Mouse (Mus musculus) lung, embryonic 16.5 days (tissue): Measurements from ENCODE around the gene Ctrc. TPM values are rescaled to one million over a fixed set of nuclear protein-coding genes. Genes with fewer than 3 reads are reported as not detected.

Experiments
- ATAC-seq: fragments of 200-750 bp; cut with Nextera tagmentation; 2 replicates; pipeline ENCODE4 v1.8.0; 2017; ENCODE audit warnings: low read depth, mild to moderate bottlenecking, moderate library complexity
- H3K27ac ChIP-seq: fragments of 300-500 bp; sonication (generic); 2 replicates; pipeline ENCODE4 v1.5.1; 2014; ENCODE audit warnings: mild to moderate bottlenecking, control low read depth, low read length
- H3K27me3 ChIP-seq: fragments of 300-500 bp; sonication (generic); 2 replicates; pipeline ENCODE4 v1.6.1; 2014; ENCODE audit warnings: low read depth, low read length, mixed read lengths; ENCODE audit not compliant: control insufficient read depth, insufficient read depth
- H3K36me3 ChIP-seq: fragments of 300-500 bp; sonication (generic); 2 replicates; pipeline ENCODE4 v1.6.1; 2014; ENCODE audit warnings: low read length; ENCODE audit not compliant: control insufficient read depth, insufficient read depth
- H3K4me1 ChIP-seq: fragments of 300-500 bp; sonication (generic); replicated peaks from 2 replicates; pipeline ENCODE4 v1.6.1; 2014; ENCODE audit warnings: low read length, mixed read lengths; ENCODE audit not compliant: control insufficient read depth, insufficient read depth
- H3K4me2 ChIP-seq: fragments of 300-500 bp; sonication (generic); 2 replicates; pipeline ENCODE4 v1.6.1; 2014; ENCODE audit warnings: low read depth, low read length, control low read depth
- H3K4me3 ChIP-seq: fragments of 300-500 bp; sonication (generic); 2 replicates; pipeline ENCODE4 v1.5.1; 2014; ENCODE audit warnings: mild to moderate bottlenecking, low read length, control low read depth
- H3K9ac ChIP-seq: fragments of 300-500 bp; sonication (generic); 2 replicates; pipeline ENCODE4 v1.6.1; 2014; ENCODE audit warnings: low read length, control low read depth
- H3K9me3 ChIP-seq: fragments of 300-500 bp; sonication (generic); 2 replicates; pipeline ENCODE4 v1.6.1; 2016; ENCODE audit warnings: low read length; ENCODE audit not compliant: control insufficient read depth
- WGBS: fragments of 180-500 bp; shearing (Covaris S2); extraction: QIAGEN DNeasy Blood & Tissue Kit; methylation state at CpG from one replicate; pipeline ENCODE4 v1.1.7; 2014; 5-methylcytosine and 5-hydroxymethylcytosine counted together
- polyA plus RNA-seq: library from polyadenylated mRNA; unstranded; fragments of >200 nt; fragmentation: Nextera tagmentation; extraction: Ambion mirVana; gene quantifications from 2 replicates; pipeline ENCODE4 v1.2.1, GENCODE M21; 2015

Ctrc gene
- polyA plus RNA-seq, 1 experiment from 2014 or later: not detected

DNA sequence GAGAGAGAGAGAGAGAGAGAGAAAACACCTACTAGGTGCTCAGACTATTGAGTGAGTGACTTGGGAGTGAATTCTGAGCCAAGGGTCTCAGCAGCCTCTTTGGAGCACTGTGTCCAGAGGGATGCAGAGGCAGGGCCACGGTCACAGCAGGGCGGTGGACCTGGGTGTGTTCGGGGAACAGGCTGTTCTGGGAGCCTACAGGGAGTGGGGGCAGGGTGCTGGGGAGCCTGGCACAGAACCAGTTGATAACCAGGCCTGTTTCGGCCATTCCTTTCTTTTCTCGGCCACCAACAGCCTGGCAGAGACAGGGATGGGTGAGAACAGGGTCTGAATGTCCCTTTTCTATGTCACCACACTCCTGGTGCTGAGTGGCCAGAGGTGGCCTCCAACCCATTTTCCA lies 16.7 kb upstream of the Ctrc start:
- Histone ChIP-seq H3K9me3 (no peaks in the 10 kb centered on the region), H3K36me3 (peaks cover 18% of the 10 kb centered on the region), H3K4me3 (no peak overlapping the region), H3K4me2 (no peak overlapping the region), H3K4me1 (peaks cover 20% of the 10 kb centered on the region), H3K27ac (no peak overlapping the region), H3K9ac (no peak overlapping the region), H3K27me3 (no peaks in the 10 kb centered on the region)
- WGBS: 79% methylated on average over 5 of the region's 5 CpGs
- ATAC-seq: no peak

DNA sequence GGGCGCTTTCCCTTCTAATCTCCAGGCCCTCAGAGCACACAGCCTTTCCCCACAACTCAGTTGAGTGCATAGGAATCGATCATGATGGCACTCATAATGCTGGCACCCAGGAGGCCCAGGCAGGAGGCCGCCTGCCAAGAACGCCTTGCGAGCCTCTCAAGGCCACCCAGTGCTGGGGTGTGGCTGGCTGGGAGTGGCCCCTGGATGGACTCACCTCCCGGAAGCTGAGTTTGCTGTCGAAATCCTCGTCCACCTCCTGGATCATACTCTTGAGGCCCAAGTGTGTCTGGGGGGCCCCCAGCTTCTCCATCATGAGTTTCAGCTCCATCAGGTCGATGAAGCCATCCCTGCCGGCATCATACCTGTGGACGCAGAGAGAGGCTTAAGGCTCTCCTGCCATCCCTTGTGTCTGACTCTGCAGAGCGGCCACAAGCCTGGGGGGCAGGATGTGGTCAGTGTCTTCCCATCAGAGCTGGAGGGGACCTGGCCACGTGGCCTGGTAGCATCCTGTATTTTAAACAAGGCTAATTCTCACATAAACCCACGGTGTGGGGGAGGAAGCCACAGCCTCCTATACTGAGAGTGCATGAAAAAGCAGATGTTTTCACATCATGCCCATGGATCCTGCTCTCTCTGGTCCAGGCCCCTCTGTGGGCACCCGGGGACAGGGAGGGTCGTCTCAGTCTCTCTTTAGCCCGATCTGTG lies 15.6 kb upstream of the Ctrc start:
- H3K9me3 ChIP-seq: no peaks in the 10 kb centered on the region
- ATAC-seq: no peak
- no peak overlapping the region for H3K4me3 ChIP-seq
- H3K36me3 ChIP-seq: peaks cover 18% of the 10 kb centered on the region
- no peak overlapping the region for H3K27ac ChIP-seq
- 78% methylated on average over 17 of the region's 17 CpGs for WGBS
- H3K4me1 ChIP-seq: peaks cover 13% of the 10 kb centered on the region
- no peaks in the 10 kb centered on the region for H3K27me3 ChIP-seq
- H3K4me2 ChIP-seq: no peak overlapping the region
- no peak overlapping the region for H3K9ac ChIP-seq

DNA sequence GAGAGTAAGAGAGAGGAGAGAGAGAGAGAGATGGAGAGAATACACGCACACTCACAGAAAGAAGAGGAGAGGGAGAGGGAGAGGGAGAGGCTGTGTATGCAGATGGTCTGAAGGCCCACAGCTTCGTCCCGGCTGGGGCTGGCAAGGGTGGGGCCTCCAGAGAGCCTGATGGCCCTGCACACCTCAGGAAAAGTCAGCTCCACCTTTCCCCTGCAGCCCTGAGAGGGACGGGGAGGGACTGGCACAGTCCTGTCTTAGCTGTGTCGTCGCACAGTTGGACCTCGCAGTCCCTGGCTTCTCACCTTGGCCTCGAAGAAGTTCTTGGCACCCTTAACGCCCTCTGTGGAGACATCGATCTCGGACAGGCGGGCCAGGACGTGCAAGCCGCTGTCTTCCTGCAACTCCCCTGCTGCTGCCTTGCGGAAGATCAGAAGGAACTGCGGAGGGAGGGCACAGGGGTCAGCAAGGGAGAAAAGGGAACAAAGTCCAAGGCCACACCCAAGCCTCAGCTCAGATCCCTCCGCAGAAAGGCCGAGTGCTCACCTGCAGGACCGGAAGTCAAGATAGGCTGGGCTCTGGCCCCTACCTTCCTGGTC lies 14.2 kb upstream of the Ctrc start:
- Histone ChIP-seq H3K9ac (no peak overlapping the region), H3K27me3 (no peaks in the 10 kb centered on the region), H3K4me1 (peaks cover 6% of the 10 kb centered on the region), H3K9me3 (no peaks in the 10 kb centered on the region), H3K36me3 (peaks cover 18% of the 10 kb centered on the region), H3K4me2 (no peak overlapping the region), H3K27ac (no peak overlapping the region), H3K4me3 (no peak overlapping the region)
- 72% methylated on average over 19 of the region's 19 CpGs for WGBS
- no peak for ATAC-seq

DNA sequence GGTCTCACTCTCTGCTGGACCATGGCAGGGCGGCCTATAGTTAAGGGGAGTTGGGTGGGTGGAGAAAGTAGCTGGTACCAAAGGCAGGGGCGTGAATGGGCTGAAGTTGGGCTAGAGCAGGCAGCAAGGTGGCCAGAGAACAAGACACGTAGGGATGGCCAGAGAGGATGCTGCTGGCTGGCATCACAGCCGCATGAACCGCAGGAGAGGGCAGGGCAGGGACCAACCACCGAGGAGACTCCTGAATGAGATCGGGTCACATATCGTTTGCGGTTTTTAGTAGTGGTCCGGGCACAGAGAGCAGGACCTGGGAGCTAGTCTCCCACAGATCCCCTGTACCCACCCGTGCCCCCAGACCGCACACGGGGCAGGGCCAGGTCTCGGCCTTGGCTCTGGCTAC lies 13.2 kb upstream of the Ctrc start:
- H3K36me3 ChIP-seq: peaks cover 18% of the 10 kb centered on the region
- no peak overlapping the region for H3K9ac ChIP-seq
- no peak for ATAC-seq
- H3K27ac ChIP-seq: no peak overlapping the region
- H3K4me2 ChIP-seq: no peak overlapping the region
- H3K9me3 ChIP-seq: no peaks in the 10 kb centered on the region
- 89% methylated on average over 14 of the region's 14 CpGs for WGBS
- no peak overlapping the region for H3K4me3 ChIP-seq
- H3K27me3 ChIP-seq: no peaks in the 10 kb centered on the region
- peaks cover 6% of the 10 kb centered on the region for H3K4me1 ChIP-seq

DNA sequence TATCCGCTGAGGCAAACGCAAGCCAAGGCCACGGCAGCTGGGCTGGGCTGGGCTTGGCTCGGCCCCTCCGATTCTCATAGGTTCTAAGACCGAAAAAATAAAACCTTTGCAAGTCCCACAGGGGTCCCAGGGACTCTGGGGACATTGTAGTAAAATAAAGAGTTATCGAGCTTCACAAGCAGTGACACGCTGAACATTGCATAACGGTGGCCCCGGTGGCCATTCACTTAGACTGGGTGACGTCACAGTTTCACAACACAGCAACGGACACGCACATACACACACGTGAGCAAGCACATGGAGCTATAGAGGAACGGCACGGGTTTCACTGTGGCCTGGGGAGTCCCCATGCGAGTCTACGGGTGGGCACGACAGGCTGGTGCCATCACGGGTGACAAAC lies 12.3 kb upstream of the Ctrc start:
- Histone ChIP-seq H3K36me3 (peaks cover 18% of the 10 kb centered on the region), H3K9me3 (no peaks in the 10 kb centered on the region), H3K4me1 (peaks cover 6% of the 10 kb centered on the region), H3K9ac (no peak overlapping the region), H3K4me2 (no peak overlapping the region), H3K27ac (peak overlapping the region; percentile 25; the same call in 1 of the 2 replicates), H3K4me3 (no peak overlapping the region), H3K27me3 (no peaks in the 10 kb centered on the region)
- ATAC-seq: no peak
- WGBS: 75% methylated on average over 20 of the region's 20 CpGs

DNA sequence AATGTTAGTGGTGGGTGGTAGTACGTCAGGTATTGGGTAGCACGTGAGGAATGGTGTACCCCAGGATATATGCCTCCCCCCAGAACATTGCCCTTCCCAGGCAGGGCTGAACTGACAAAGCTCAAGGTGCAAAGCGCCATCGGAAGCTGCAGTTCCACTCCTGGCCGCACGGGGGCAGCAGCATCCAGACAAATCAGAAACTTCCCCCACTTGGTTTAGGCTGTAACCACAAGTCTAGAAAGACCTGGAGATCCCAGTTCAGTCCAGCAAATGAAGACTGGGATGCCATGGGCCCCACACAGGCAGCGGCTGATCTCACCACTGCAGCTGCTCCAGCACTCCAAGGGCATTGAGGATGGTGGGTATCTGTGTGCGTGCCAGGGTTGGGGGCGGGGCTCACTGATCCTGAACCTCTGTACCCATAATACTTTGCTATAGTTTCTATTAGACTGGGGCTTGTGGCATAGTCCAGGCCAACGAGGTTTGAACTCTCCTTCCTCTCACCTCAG lies 11.3 kb upstream of the Ctrc start:
- Histone ChIP-seq H3K4me1 (peaks cover 6% of the 10 kb centered on the region), H3K4me3 (no peak overlapping the region), H3K27ac (no peak overlapping the region; the same call in 1 of the 2 replicates), H3K4me2 (no peak overlapping the region), H3K9me3 (no peaks in the 10 kb centered on the region), H3K36me3 (peaks cover 18% of the 10 kb centered on the region), H3K9ac (no peak overlapping the region), H3K27me3 (no peaks in the 10 kb centered on the region)
- ATAC-seq: peak; percentile 79
- WGBS: 15% methylated on average over 10 of the region's 10 CpGs

DNA sequence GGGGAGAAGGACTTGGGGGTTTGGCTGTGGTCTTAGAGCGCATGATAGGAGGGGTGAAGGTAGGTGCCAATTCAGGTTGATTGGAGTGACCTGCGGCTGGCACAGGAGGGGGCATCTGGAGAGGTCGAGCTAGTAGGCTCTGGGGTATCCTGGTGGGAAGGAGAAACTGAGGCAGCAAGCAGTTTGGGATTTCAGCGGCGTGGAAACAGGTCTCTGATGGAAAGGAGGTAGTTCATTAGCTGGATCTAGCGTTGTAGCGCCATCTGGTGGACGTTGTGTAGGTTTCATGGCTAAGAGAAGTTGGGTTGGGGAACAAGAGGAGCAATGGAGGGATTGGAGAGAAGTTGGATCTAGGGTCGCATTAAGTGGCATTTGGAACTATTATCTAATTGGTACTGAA lies 7.3 kb upstream of the Ctrc start:
- Histone ChIP-seq H3K27ac (no peak overlapping the region), H3K27me3 (no peaks in the 10 kb centered on the region), H3K9me3 (no peaks in the 10 kb centered on the region), H3K36me3 (no peaks in the 10 kb centered on the region), H3K4me2 (no peak overlapping the region), H3K9ac (no peak overlapping the region), H3K4me3 (no peak overlapping the region), H3K4me1 (peaks cover 6% of the 10 kb centered on the region)
- WGBS: 76% methylated on average over 9 of the region's 9 CpGs
- no peak for ATAC-seq

DNA sequence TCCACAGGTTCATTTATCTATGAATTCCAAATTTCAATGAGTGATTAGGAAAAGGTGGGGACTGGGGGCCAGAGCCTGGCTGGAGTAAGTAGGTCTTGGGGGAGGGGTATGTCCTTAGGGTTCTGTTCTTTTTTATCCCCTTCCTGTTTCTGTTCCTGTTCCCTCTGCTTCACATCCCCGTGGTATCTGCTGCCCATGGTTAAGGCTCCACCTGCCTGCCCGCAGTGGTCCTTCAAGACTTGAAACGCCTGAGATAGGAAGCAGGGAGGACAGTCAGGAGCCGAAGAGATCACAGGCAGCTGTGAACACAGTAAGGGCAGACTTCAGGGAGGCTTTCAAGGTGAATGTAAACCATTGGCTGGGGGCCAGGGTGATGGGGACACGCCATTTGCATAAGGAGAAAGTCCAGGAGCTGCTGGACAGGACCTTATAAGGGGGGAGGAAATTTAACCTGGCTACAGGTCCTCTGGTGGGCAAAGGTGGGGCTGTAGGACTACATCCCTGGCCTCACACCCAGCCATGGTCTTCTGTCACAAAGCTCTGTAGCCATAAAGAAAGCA lies 11.5 kb downstream of the Ctrc start:
- Histone ChIP-seq H3K4me3 (no peak overlapping the region), H3K27me3 (no peaks in the 10 kb centered on the region), H3K4me1 (no peaks in the 10 kb centered on the region), H3K27ac (no peak overlapping the region), H3K4me2 (no peak overlapping the region), H3K36me3 (no peaks in the 10 kb centered on the region), H3K9ac (no peak overlapping the region), H3K9me3 (no peaks in the 10 kb centered on the region)
- ATAC-seq: no peak
- 33% methylated on average over 5 of the region's 5 CpGs for WGBS

DNA sequence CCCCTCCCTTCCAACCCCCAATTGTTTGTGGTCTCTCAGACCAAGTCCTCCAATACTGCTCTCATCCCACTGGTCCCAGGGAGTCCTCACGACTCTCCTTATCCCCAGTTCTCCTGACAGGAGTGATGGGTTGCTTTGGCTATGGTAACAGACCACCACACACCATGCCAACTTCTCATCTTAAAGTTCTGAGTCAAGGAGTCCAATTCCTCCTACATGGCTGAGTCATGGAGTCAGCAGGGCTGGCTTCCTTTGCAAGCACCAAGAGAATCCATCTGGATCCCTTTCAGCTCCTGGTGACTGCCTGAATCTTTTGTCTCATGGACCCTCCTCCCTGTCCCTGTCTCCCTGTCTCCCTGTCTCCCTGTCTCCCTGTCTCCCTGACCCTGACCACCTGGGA lies 12.2 kb downstream of the Ctrc start:
- ATAC-seq: no peak
- Histone ChIP-seq H3K4me3 (no peak overlapping the region), H3K9me3 (no peaks in the 10 kb centered on the region), H3K27ac (no peak overlapping the region), H3K36me3 (no peaks in the 10 kb centered on the region), H3K9ac (no peak overlapping the region), H3K4me1 (no peaks in the 10 kb centered on the region), H3K4me2 (no peak overlapping the region), H3K27me3 (no peaks in the 10 kb centered on the region)
- 30% methylated on average over 1 of the region's 1 CpGs for WGBS
